Mouse (Mus musculus) embryo, embryonic 11.5 days (tissue): ENCODE results near the gene Stub1.
"Not testable (repeated sequence)": the region's sequence is repeated elsewhere in the genome, so short reads cannot be mapped to it uniquely, and the experiment has no call there.

Source experiments
- DNase-seq: peaks from one replicate; pipeline ENCODE4 v3.0.0-alpha.2; 2012; ENCODE audit warnings: low read depth, low spot score

Stub1 gene

DNA sequence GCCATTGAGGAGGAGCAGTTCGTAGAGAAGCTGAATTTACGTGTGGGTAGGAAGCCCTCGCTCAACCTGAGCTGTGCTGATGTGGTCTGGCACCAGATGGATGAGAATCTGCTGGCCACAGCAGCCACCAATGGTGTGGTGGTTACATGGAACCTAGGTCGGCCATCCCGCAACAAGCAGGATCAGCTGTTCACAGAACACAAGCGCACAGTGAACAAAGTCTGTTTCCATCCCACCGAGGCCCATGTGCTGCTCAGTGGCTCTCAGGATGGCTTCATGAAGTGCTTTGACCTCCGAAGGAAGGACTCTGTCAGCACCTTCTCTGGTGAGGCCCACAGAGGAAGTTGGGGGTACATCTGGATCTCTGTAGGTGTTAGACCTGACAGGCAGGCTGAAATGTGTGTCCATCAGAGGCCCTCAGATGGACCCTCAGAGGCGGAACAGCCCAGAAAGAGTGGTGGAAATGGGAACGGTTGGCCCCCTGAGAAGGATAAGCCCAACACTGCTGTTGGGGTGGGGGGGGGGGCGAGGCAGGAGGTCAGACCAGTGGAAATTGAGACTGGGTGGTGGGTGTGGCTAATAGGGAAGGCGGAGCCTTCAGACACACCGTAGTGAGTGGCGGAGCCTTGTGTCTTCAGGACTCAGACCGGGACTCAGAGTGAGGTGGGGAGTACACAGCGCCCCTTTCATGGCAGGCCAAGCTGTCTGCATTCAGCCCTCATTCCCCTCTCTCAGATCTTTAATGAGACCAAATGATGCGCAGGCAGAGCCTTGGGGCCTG, 8.7 kb downstream of the Stub1 start:
- DNase-seq = no peak

DNA sequence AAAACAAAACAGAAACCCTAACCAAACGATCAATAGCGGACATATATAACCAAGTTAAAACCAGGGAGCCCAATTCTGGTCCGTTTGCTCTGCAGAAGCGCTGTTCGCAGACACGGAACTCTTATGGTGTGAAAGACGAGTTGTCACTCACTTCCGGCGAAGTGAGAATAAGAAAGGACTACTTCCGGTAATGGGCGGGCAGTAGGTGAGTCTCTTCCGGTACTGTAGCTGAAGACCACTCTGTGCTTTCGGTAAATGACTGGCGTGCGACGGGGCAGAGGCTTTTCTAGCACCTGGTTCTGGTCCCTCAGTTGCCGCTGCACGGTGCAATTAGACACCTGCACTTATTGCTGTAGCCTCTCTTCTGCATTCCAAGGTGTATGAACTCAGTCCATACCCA, 9.8 kb downstream of the Stub1 start, which contains the start of gene Wdr24:
TSS of gene Wdr24 (plus strand) at position 176 of the 400 bp plus-strand sequence.
- DNase-seq = peak; percentile 75

DNA sequence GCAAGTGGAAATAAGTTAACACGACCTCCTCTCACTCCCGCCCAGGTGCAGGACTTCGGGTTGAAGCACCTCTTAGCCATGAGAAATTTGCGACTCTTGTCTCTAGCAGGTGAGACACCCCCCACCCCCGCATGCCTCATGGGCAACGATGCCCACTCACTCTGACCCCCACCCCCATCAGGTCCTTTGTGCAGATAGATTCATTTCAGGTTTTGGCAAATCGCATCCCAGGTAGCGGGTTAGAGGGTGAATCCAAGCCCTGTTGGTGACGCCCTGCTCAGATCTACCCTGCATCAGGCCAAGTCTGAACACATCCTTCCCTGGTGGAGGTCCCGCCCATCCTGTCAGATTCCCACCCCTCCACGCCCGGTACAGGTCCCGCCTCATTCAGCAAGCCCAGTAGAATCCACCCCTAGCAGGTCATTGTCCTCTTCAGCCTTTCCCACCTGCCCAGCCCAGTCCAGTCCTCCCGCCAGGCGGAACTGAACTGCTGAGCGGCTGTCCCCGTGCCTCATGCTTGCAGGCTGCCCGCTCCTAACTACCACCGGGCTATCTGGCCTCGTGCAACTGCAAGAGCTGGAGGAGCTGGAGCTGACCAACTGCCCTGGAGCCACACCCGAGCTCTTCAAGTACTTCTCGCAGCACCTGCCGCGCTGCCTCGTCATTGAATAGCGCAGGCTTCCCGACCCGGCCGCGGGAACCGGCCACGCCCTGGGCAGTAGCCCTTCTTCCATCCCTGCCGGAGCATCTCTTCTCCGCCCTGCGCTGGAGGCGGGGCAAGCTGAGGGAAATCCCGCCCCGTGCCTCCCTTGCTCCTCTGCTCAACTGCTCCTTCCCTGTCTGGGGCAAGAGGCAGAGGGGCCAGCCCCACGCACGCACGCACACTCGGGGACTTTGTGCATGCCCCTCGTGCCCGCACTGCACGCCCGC, 14.1 kb downstream of the Stub1 start:
- no peak for DNase-seq

DNA sequence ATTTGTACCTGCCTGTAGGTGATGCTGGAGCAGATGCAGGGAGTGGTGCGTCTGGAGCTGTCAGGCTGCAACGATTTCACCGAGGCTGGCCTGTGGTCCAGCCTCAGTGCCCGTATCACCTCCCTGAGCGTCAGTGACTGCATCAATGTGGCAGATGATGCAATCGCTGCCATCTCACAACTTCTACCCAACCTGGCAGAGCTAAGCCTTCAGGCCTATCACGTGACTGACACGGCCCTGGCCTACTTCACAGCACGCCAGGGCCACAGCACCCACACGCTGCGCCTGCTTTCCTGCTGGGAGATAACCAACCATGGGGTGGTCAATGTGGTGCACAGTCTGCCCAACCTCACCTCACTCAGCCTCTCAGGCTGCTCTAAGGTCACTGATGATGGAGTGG, 15.5 kb downstream of the Stub1 start:
- no peak for DNase-seq

DNA sequence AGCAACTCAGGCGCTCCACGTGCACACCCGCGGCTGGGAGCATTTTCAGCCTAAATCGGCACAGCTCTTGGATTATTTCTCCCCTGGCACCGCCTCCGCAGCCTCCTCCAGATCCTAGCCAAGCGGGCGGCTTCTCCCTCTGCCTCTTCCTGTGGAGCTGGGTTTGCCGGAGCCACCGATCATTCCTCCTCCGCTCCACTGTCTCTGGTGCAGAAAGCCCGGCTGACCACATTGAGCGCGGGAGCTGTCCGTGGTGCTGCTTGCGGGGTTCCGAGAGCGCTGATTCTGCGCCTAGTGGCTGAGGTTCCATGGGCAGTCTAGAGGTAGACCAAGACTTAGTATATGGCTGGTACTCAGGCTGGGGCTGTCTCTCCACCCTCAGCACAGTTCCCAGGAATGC, 19.7 kb downstream of the Stub1 start:
- no peak for DNase-seq

DNA sequence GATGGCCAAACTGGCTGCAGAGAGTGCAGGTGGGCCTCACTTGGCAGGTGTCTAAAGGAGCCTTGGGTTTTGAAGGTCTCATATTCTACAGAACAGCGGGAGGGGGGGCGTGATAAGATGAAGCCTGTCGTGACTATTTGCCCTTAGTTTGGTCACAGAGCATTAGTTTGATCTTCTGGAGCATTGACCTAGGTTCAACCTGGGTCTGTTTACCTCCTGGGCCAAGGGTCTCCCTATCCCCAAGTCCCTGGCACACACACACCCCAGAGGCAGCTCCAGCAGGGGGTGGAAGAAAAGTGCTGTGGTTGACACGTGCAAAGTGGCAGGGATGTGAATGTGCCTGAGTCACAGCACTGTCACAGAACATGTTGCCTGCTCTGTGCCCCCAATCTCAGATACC, 22.3 kb downstream of the Stub1 start:
- DNase-seq = no peak

DNA sequence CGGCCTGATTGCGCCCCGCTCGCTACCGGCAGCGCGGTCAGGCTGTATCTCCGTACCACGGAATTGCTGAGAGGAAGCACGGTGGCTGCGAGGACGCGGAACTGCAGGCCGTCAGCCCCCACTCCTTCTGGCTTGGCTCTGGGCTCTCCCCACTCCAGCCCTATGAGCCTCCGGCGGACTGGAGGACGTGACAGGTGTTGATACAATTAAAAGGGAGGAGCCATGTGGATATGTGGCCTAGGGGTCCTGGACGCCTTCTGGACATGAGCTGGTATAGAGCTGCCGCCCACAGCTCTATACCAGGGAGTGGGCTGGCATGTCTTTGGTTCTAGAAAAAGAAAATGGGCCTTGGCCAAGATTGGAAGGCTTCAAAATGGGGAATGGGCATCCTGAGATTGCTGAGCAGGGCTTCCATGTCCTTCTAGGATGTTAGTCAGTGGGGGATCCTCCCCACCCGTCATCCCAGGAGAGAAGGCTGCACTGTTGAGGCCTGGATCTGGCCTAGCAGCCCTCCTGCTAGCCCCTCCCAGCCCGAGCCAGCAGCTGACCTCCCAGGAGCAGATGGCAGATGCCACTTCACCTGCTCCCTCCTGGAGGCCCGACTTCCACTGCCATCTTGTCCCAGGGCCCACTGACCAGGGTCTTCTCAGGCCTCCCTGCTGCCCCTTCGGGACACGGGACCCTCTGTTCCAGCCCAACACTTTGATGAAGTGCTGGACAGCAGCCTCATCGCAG, 23.4 kb downstream of the Stub1 start:
- DNase-seq = no peak

DNA sequence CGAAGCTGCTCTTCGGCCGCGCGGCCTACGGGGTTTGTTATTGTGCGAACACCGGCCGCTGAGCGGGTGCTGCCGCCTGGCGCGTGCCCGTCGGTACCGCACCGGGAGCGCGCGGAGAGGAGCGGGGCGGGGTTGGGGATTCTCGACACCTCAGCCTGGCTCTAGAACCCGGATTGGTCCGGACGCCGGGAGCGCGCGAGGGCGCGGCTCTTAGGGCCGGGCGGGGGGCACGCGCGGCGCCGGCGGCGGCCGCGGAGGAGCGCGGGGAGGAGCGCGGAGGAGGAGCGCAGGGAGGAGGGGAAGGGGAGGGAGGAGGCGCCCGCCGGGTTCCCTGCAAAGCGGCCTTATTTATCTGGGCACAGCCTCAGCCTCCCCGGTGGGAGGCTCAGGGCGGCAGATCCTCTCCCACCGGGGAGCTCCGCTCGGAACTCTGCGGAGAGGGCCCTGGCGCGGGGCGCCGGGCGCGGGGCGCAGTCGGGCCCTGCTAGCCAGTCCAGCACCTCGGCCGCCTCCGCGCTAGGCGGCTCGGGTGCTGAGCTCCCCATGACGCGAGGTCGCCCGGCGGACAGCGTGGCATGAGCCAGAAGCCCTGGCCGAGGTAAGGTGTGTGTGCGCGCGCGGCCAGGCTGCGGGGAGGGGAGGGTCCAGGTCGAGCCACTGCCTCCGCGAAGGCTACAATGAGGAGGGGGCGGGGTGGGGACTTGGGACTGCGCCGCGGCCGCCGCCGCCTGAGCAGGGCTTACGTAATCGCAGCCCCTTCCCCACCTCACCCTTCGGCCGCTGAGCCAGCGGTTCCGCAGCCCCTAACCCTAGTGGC, 24.2 kb downstream of the Stub1 start, which contains the start of gene Fbxl16:
TSS of gene Fbxl16 (plus strand) at position 297 of the 817 bp plus-strand sequence.
- no peak for DNase-seq

DNA sequence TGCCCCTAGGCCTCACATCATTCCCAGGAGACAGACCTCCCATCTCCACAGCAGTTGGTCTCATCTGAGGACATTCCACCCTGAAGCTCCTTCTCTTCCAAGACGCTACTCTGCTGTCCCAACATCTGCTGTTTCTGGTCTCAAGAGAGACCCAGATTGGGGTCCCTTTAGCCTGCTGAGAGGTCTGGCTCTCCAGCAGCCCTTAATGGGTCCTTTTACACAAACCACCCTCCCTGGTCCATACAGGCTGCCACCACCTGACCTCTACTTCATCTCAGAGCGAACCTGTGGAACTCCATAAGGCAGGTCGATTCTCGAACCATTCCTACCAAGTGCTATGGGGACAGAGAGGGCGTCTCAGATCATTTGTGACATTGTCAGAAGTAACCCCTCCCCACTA, 25.2 kb downstream of the Stub1 start:
- no peak for DNase-seq

DNA sequence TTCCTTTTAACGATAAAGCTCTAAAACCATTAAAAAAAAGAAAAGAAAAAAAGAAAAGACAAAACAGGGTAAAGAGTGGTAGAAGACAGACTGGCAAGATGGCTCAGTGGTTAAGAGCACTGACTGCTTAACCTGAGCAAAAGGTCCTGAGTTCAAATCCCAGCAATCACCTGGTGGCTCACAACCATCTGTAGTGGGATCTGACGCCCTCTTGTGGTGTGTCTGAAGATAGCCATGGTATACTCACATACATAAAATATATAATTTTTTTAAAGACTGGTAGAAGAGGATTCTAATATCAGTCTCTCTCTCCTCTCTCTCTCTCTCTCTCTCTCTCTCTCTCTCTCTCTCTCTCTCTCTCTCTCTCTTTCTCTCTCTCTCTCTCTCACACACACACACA, 25.8 kb downstream of the Stub1 start:
- DNase-seq = not testable (repeated sequence)

DNA sequence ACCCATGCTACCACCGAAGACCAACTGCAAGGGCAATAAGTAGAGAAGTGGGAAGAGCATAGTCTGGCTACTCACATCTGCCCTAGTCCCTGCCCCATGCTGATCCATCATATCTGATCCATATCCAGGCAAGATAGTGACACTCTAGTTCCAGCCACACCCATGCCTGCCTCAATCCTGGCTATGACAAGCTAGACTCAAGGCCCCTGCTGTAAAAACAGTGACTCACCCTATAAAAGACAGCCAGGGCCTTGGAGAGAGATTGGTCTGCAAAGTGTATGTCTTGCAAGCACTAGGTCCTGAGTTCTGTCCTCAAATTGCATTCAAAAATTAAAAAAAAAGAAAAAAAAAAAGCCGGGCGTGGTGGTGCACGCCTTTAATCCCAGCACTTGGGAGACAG, 26.7 kb downstream of the Stub1 start:
- no peak for DNase-seq

DNA sequence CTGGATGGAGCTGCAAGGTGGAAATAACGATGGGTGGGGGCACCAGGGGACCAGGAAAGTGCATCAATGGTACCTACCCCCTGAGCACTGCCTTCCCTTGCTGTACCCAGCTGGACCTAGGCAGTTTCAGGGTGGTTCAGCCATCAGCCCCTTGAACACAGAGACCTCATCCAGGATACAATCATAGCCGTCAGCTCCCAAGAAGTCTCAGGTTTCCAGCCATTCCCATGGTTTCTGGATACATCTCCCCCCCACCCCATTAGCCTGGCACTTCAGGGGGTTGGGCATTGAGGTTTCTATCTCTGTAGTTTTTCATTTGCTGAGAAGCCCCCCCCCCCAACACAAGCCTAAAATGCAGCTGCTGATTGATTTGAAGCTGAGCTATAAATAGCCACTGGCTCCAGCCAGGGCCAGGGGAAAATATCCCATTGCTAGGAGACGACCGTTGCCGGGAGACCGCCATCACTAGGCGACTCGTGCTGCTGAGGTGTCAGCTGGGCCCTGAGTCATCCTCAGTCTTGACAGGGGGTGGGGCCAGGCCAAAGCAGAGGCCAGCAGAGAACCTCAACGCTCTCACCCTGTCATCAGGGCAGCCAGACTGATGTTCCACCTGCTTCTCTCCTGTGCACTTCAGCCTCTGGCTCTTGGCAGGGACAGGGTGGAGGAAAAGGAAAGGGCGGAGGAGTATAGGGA, 30.2 kb downstream of the Stub1 start:
- DNase-seq = peak; percentile 59

DNA sequence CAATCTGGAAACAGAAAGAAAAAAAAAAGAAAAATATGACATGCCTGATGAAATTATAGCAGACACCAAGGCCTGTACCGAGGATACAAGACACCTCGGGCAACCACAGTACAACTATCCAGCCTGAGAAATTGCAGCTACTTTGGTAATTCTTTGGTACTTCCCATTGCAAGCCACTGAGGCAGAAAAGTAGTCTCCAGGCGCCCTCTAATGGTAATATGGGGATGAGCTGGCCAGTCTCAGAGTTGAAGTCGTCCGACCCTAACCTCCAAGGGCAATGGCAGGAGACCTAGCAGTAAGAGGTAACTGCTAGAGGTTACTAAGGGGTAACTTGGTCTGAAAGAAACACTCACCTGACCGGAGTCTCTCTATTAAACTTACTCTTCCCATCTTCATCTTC, 32.2 kb downstream of the Stub1 start:
- DNase-seq = peak; percentile 56

DNA sequence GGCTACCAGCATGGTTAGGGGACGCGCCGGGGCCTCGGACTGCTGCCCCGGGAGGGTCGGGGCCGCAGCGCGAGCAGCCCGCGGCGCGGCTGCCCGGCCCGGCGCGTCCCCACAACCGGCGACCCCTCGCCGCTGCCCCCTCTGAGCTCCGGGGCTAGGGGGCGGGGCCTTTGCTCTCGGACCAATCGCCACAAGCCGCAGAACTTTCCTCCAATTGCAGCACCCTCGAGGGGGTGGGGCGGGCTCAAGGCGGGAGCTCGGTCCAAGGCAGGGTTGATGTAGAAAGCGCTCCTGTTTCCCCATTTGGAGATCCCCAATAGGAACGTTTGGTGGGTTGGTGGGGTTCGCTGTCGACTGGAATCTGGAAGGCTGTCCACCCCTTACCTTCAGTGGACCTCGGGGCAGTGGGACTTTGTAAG, 36.2 kb downstream of the Stub1 start, which contains the start of gene Metrn:
TSS of gene Metrn (minus strand) at position 186 of the 419 bp plus-strand sequence.
- peak; percentile 83 for DNase-seq

DNA sequence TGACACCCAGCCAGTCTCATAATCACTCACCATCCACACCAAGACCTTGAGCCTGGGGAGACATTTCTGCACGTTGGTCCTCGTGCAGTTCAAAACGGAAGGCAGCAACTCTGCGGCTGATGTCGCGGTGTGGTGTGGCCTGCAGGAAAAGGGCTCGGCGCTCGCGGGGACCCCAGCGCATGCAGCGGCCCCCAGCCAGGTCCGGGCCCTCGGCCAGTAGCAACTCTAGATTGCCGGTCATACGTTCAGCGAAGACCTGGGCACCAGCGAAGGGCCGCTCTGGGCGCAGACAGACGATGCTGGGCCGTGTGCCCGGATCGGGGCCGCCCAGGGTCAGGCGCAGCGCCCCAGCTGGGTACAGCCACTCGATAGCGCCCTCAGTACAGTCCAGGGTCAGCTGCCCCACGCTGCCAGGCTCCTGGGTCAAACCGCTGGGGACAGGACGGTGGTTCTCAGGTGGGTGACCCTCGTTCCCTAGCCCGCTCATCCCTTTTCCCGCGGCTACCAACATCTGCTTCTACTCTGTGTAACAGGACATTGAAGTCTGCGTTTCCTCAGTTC, 36.9 kb downstream of the Stub1 start:
- DNase-seq = no peak

DNA sequence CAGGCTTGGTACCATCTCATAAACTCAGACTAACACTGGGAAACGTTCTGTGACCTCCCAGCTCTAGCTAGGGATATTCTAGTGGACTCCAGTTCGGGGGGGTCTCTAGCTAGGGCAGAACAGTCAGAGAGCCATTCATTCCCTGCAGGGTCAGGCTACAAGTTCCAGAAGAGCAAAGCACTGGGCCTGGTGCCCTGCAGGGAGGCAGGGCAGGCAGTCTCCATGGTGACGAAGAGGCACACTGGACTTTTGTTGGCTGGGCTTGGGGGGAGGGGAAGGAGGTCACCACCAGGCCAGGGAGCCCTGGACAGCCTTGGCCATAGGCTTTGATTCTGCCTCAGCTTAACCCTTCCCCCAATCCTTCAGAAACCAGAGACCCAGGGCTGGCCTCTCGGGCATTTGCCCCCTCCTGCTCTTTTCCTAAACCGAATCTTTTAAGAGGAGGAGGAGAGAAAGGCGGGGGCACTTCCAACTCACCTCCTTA, 37.6 kb downstream of the Stub1 start, which contains the start of gene AC134908.4:
TSS of gene AC134908.4 (minus strand) at position 51 of the 484 bp plus-strand sequence.
- peak; percentile 58 for DNase-seq

DNA sequence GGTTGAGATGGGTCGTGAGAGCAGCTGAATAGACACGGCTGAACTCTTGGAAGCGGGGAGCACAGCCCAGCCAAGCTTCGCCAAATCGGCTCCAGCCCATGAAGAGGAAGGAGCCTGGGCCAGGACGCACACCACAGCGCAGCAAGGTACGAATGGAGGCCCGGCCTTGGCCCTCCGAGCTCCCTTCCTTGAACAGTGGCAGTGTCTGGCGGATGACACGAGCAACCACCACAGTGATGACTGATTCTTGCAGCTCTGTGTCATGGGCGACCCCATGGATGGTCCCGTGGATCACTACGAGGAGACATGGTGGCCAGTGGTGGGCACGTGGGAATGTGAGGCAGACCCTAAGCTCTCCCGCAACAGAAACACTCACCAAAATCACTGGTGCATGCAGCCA, 38.2 kb downstream of the Stub1 start:
- no peak for DNase-seq

DNA sequence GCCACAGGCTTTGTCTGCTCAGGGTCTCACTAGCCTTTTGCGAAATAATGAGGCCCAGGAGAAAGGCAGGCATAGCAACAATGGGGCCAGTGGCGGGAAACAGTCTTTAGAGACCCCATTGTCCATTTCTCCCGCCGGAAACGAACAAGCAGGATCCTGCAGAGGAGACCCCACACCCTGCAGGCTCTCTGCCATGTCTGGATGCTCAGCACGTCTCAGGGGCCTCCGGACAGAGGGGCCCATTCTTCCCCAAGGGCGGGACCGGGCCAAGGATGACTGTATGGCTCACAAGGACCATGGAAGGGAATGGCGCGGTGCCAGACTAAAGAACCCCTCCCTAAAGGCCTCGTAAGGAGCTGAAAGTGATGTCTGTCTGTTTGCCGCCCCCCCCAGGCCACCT, 39.0 kb downstream of the Stub1 start:
- no peak for DNase-seq

DNA sequence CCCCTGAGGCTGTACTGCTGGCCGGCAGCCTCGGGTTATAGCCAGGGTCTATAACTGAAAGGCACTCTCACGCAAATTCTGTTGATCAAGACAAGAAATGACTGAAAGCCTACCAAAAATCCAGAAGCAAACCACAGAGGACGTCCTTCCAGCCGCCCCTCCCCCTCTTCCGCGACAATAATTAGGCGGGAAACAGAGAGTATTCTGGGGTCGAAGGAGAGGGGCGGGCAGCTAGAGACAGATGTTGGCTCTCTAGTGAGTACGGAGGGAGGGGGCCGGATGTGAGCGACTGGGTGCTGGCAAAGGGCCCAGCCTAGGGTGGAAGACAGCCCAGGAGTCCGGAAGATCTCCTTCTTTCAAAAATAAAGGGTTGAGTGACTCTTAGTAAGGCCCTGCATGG, 40.6 kb downstream of the Stub1 start, which contains the start of gene Fam173a:
TSS of gene Fam173a (minus strand) at position 287 of the 400 bp plus-strand sequence.
- peak; percentile 42 for DNase-seq
